Mouse (Mus musculus) cortical plate, adult 2 months (tissue): ENCODE results near the gene Prkch.

Experiments
- CTCF ChIP-seq: fragments of 200-500 bp; IDR thresholded peaks from 2 replicates; pipeline ENCODE4 v1.5.1; 2011; ENCODE audit warnings: mild to moderate bottlenecking, control low read depth, low read length; ENCODE audit not compliant: insufficient read depth; ENCODE audit errors: extremely low read depth
- POLR2A ChIP-seq: fragments of 200-500 bp; IDR thresholded peaks from 2 replicates; pipeline ENCODE4 v1.6.1; 2011; ENCODE audit warnings: mild to moderate bottlenecking, low read length, control low read depth; ENCODE audit not compliant: insufficient read depth; ENCODE audit errors: extremely low read depth

GRCm38 (mm10) chr12:73712122-73712521 lies 127.5 kb downstream of the Prkch start:
- no peak for TF ChIP-seq CTCF
- TF ChIP-seq POLR2A, result no peak
